Mouse (Mus musculus) lung, postnatal 0 days (tissue): Measurements from ENCODE around the gene Hspa5.

ENCODE experiments used
- CTCF ChIP-seq: IDR thresholded peaks from 2 replicates; pipeline ENCODE4 v1.5.1; 2016; ENCODE audit warnings: antibody characterized with exemption, mild to moderate bottlenecking
- EP300 ChIP-seq: IDR thresholded peaks from 2 replicates; pipeline ENCODE4 v1.6.1; 2016; ENCODE audit warnings: antibody characterized with exemption, mild to moderate bottlenecking, control low read depth

DNA sequence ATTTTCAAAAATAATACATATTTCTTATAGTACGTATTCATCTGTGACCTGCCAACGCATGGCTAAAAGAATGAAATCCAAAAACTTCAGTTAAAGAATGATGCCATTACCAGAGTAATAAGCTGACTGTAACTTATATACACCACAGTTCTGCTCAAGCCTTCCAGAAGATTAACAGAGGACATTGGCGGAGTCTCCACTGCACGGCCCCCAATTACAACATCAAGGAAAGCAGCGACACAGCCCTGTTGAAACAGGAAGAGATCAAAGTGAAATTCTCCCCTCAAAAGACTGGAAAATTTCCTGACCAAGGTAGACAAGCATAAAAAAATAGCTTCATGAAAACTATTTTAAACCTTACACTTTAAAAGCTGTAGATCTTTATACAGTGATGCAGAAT, 46.5 kb upstream of the Hspa5 start:
- TF ChIP-seq CTCF (no peak), EP300 (no peak)
